Mouse (Mus musculus) heart, adult 9 months (tissue): ENCODE data around the gene Gm9964.
"Not testable (repeated sequence)": the region's sequence is repeated elsewhere in the genome, so short reads cannot be mapped to it uniquely, and the experiment has no call there.

Source experiments
- DNase-seq, 2 experiments: peaks; one replicate each; pipeline ENCODE4 v3.0.0; 2022; ENCODE audit warnings: low spot score in 2 of 2

Gene Gm9964

DNA sequence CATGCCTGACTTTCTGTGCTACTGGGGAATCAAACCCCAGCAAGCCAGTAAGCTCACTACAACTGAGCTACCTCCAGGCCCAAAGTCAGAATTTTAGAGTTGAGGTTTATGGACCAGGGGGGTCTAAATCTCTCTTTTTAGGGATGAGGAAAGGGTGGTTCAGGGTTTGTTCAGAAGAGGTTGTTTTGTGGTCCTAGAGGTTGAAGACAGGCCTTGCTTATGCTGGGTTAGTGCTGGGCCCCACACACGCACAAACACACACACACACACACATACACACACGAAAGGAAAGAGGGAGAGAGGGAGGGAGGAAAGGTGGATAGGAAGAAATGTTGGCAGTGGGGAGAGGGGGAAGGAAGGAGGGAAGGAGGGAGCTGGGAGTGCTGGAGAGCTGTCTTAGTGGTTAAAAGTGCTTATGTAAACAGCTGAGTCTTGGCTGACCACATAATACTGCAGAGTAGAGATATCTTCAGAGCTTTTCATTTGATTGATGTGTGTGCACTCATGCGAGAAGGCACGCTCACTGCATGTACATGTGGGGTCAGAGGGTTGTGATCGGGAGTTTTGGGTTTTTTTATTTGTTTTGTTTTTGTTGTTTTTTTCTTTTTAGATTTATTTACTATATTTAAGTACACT, at the start of gene Gm9964:
Gene Gm9964 (minus strand): TSS at position 51 of the 636 bp plus-strand sequence.
- DNase-seq = no peak

DNA sequence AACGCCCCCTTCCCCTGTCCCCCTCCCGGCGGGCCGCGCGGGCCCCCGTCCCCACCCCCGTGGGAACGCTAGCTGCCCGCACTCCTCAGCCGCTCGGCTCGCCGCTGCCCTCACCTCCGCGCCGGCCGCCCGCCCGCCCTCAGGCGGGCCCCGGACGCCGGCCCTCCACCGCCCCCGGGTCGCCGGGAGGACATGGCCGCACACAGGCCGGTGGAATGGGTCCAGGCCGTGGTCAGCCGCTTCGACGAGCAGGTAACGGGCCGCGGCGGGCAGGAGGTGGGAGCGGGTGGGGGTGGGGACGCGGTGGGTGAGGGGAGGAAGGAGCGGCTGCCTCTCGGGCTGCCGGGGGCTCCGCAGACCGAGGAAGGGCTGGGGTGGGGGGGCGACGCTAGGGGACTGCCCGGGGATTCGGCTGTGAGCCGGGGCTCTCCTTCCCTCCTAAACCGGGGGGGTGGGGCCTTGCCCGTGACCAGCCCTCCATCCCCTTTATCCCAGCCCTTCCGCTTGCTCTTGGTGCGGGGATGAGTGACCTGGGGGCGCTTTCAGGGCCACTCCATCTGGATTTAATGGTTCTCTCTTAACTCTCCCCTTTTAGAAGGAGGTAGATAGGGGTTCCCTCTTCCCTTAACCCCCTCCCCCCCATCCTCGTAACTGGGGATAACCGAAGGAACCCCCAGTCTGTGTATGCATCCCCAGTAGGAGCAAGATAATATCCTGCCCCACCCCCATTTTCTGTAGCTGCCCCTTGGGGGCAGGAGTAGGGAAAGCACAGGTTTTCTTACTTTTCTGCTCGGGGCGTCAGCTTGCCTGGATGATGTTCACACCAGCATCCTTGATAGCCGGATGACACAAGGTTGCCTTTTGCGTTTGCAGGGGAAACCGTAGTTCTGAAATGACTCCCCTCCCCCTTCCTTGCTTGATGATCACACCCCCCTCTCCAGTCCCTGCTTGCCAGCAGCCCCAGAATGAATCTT, 43.4 kb upstream of the Gm9964 start:
- DNase-seq = peak in 1 of 2 experiments; percentile 29

GRCm38 (mm10) chr11:79339234-79339807, 42.6 kb upstream of the Gm9964 start, which contains the start of gene Nf1:
TSS of gene Nf1 (plus strand) at chr11:79339693.
- DNase-seq = peak; percentile 93 to 96

DNA sequence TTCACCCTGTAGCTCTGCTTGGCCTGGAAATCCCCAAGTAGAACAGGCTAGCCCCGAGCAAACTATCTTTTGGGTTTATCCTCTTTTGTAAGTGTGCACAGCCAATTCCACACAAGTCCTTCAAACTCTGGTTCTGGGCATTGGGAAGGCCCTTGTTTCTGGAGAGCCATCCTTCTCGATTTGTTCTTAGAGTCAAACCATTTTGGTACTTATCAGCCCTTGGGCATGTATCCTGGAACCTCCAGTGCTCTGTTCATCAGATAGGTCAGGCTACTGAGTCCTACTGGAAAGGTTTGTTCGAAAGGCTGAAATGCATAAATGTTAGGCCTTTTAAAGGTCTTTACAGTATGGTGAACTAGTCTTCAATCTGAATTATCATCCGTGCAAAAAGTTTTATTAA, 41.9 kb upstream of the Gm9964 start:
- DNase-seq = no peak

DNA sequence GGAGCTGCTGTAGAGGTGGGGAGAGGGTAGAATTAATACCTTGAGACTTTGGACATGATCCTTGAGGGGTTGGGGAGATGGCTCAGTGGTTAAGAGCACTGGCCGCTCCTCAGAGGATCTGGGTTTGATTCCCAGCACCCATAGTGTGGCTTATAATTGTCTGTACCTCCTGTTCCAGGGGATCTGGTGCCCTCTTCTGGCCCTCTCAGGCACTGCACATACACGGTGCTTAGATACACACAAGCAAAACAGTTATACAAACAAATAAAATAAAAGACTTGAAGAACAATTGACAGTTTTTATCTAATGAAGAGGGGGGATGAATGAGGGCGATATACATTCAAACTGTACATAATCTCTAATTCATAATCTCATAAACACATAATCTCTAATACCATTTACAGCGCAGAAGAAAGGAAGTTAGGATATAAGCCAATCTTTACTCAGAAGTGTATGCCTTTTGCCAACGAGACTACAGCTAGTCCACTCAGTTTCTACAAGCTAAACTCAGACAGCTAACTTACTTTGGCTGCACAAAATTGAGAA, 40.1 kb upstream of the Gm9964 start:
- DNase-seq = no peak

GRCm38 (mm10) chr11:79335077-79335476, 38.4 kb upstream of the Gm9964 start:
- DNase-seq = no peak

- DNase-seq = no peak
These were observed 32.9 kb upstream of the Gm9964 start for GRCm38 (mm10) chr11:79329585-79329984.

DNA sequence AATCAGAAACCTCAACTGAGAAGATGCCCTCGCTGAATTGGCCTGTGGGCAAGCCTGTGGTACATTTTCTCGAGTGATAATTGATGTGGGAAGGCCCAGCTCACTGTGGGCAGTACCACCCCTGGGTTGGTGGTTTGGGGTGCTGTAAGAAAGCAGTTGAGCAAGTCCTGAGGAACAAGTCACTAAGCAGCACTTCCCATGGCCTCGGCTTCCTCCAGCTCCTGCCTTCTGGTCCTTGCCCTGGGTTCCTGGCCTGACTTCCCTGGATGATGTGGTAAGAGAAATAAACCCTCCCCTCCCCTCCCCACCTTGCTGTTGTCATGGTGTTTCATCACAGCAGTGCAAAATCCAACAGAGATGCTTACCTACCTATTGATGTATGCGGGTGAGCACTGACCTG, 31.4 kb upstream of the Gm9964 start:
- no peak for DNase-seq

DNA sequence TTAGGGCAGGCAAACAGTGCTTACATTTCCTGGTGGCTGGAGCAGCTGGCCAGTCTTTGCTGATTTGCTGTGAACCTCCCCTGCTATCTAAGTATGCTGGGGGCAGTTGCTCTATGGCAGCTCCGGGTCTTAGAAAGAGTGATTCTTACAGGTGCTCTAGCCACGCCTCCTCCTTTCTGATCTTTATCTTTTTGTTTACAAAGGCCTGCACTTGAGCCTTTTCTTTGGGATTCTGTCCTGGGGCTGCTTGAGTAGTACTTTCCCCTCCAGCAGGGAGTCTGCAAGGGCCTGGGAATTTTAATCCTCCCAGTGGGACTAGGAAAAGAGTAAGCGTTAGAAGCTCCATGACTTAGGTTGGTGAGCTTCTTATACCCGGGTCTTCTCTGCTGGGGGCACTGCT, 30.4 kb upstream of the Gm9964 start:
- DNase-seq = no peak

GRCm38 (mm10) chr11:79325663-79326062, 29.0 kb upstream of the Gm9964 start:
- no peak for DNase-seq

DNA sequence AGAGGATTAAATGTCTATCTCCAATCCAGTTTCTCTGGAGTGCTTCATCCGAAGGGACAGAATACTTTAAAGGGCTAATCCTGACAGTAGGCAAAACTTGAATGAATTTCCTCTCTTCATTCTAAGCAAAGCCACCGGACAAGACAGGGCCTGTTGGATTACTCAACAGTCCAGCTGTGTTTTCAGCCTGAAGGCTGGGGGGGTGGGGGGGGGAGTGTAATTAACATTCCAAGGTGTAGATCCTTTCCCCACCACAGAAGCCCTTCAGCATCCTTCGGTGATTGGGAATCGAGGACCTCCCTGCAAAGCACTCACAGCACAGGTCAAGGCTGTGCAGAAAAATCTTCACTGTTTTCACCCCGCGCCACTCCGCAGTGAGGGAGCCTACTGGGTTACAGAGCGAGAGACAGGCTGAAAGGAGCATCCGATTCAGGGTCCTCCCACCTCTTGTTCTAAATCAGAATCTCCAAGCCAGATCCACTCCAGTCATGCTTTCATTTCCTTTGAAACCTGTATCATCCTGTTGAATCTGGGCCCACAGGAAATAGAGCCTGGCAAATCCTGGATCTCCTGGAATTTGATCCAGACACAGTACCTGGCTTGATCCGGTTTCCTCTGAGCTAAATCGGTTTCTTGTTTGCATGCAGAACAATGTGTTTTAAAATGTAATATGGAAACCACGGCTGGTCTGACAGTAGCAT, 27.4 kb upstream of the Gm9964 start:
- peak; percentile 11 to 38 for DNase-seq

GRCm38 (mm10) chr11:79319807-79320206, 23.1 kb upstream of the Gm9964 start:
- no peak for DNase-seq

DNA sequence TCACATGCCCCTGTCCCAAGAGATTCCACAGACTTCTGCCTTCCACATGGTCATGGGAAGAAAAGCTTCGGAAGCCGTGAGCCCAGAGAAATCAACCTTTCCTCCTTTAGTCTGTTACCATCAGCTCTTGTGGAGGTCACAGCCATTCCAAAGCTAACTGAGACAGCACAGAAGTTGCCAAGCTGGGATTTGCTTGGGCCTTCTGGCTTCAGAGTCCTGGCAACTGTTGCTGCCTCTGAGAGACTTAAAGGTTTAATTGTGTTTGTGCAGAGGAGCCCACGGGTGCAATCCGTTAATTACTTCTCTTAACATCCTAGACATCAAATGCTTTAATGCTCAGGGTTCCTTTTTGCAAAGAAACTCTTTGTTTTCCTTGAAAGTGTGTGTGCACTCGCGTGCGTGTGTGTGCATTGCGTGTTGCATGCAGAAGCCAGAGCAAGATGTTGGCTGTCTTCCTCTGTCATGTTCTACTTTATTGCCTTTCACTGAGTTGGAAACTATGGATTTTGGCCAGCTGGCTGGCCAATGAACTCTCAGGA, 20.2 kb upstream of the Gm9964 start:
- no peak for DNase-seq

GRCm38 (mm10) chr11:79310467-79310866, 13.8 kb upstream of the Gm9964 start:
- no peak for DNase-seq

DNA sequence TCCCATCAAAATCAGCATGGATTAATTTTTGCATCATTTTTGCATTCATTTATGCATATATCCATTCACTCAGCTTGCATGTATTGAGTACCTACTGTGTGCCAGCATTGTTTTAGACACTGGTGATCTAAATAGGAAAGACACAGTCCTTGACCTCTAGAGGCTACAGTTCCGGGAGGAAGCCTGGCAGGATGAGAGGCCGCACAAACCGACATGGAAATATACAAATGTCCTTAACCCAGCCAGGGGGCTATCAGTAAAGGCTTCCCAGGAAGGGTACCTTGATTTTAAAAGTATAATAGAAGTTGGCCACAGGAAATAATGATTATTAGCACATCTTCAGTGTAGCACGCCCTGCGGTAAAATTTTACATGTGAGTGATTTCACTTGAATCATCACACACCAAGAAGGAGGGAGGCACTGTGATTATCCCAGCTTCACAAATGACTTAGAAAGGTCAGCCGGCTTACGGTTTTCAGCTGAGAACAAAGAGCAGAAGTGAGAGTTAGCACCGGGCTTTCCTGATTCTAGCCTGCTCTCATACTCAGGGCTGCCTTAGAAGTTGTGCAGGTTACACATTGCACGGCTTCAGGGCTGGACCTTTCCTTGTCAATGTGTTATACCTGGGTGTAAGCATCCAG, 11.0 kb upstream of the Gm9964 start:
- no peak for DNase-seq

- DNase-seq = peak in 1 of 2 experiments; percentile 43
These were observed 10.3 kb upstream of the Gm9964 start for GRCm38 (mm10) chr11:79306996-79307395.

- peak in 1 of 2 experiments; percentile 26 for DNase-seq
These were observed 9.8 kb upstream of the Gm9964 start for GRCm38 (mm10) chr11:79306510-79306909.

DNA sequence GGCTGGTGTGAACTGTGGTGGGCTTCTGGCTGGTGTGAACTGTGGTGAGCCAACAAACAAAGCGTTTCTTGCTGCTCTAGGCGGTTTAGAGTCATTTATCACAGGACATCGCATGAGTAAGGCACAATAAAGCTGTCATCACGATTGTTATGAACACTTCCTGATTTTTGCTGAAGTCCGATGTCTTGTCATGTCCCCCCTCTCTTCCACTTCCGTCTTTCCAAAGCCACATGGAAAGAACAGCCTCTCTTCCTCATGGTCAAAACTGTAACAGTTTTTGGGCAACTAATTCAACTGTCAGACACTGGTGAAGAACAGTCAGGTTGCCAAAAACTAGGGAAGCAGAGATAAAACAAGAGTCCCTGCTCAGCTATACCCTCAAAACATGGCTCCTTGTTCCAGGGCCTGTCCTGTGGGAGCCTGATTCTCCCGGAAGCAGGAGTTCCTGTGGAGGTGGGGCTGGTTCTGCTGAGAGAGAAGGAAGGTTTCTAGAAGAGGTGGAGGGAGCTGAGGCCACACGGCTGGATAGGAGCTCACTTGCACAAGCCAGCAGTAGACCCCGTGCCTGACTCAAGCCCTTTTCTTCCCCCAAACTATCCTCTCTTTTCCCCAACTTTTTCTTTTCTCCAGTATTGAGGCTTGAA, 9.1 kb upstream of the Gm9964 start:
- DNase-seq = no peak

GRCm38 (mm10) chr11:79304245-79304644, 7.5 kb upstream of the Gm9964 start:
- DNase-seq = not testable (repeated sequence)

GRCm38 (mm10) chr11:79303109-79303508, 6.4 kb upstream of the Gm9964 start:
- DNase-seq = no peak
